Mouse (Mus musculus): ENCODE data around the gene Setd6. TPM values are rescaled to one million over a fixed set of nuclear protein-coding genes. Genes with fewer than 3 reads are reported as not detected.

Gene Setd6
- total RNA-seq, 2 experiments from 2014 or later = 8.1 to 12.6 TPM

DNA sequence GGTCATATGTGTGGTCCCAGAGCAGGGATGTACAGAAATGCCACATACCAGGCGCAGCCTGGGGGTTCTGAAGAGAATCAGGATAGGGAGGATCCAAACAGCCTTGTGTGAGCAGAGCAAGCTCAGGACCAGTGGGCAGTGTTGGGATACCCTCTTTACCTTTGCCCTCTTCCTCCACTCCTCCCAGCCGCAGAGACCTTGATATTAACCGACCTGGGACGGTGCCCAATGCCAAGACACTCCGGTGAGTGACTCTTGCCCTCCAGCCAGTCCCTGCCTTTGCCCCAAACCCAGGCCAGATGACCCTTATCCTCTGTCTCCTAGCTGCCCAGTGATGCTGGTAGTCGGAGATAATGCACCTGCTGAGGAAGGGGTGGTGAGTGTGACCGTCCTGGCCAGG is 6.1 kb upstream of the Setd6 start:
- DNase-seq = no peak

- DNase-seq = no peak
These were observed 4.7 kb upstream of the Setd6 start for GRCm38 (mm10) chr8:95711029-95711428.

- DNase-seq = no peak
These were observed 3.3 kb upstream of the Setd6 start for GRCm38 (mm10) chr8:95712395-95712794.

DNA sequence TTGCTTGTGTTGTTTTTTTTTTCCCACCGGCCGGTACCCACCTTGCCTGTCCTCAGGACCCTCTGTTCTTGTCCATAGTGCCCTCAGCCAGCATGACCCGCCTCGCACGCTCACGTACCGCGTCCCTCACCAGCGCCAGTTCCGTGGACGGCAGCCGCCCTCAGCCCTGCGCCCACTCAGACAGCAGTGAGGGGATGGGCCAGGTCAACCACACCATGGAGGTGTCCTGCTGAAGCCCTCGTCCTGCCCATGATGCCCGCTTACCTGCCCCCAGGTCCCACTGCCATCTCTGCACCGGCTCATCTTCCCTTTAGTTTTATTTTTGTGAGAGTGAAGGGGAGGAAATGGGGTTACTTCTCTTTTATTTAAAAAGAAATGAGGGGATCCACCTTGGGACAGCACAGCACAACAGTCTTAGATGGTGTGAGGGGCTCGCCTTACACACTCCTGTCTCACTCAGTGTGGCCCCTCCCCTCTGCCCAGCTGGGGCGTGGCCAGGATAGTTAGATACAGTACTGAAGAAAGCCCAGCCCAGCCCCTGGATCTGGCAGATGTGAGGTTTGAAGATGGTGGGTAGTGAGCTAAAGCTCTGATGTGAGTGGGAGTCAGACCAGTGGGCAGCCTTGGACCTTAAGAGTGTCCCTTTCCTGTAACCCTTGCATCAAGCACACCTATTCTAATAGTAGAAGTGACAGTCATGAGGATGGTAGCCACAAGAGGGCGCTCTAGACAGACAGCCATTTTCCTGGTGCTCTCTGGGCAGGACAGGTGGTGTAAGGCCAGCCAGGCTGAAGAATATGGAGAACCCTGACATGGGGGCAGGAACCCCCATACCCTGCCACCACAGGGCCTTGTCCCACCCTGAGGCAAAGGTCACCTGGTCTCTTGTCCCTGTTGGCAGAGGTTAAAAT is 2.3 kb upstream of the Setd6 start:
- peak; percentile 68 for DNase-seq

GRCm38 (mm10) chr8:95714367-95714766 is 1.3 kb upstream of the Setd6 start:
- DNase-seq = no peak

DNA sequence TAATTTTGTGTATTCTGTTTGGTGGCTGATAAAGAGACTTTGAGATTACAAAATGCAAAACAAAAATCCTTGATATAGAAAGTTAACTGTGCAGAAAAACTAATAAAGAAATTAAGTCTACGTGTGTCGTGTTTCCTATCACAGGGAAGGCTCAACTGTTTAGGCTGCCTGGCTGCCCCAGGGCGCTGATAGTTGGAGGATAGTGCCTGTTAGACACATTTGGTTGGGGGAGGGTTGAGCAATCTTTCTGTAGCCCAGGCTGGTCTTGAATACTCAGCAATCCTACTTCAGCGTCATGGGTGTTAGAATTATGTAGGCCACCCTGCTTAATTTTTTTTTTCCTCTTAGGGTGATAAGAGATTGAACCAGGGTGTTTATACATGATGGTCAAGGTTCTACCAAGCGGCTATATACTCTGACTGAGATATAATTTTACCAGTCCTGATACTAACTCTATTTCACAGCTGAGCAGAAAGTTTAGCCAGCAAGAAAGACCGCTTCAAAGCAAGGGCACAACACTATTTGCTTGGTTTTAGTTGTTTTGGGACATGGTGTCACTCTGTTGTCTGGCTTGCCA is 756 bp upstream of the Setd6 start:
- no peak for DNase-seq

DNA sequence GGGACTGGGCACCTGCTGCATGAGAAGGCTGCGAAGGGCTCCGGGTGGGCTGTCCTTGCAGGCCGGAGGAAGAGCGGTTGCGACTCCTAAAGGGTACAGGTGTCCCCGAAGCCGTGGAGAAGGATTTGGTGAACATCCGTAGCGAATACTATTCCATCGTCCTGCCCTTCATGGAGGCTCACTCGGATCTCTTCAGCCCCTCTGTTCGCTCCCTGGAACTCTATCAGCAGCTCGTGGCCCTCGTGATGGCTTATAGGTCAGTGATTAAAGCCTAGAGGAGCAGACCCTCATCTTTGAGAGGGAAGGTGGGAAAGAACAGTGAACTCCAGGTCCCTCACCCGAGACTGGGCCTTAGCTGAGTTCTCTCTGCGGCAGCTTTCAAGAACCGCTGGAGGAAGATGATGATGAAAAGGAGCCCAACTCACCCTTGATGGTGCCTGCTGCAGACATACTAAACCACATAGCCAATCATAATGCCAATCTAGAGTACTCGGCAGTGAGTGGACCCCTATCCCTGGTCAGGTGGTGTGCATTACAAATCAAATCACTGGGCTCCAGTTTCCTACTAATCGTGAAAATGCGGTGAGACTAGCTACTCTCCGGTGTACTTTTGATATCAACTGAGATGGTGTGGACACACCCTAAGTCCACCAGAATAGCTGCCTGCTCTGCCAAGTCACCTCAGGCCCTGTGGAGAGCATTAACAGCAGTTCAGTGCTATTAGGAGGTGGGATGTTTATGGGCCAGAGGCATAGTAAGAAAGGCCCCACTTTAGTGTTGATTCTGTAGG is 1.1 kb downstream of the Setd6 start:
- no peak for DNase-seq

DNA sequence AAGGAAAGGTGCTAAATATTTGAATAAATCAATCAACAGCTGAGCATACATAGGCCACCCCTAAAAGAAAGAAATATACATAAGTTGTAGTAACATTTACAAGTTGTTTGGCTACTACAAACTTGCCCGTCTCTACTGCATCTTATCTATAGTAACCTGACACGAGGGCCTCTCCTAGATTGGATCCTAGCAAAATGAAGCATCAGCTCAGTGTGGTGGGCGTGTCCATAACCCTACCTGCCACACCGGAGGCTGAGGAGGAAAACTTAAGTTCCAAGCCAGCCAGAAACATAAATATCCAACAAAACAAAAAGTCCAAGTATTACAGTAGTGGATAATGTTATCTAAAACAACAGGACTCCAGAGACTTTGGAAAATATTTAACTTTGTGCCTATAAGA is 11.9 kb downstream of the Setd6 start:
- no peak for DNase-seq

DNA sequence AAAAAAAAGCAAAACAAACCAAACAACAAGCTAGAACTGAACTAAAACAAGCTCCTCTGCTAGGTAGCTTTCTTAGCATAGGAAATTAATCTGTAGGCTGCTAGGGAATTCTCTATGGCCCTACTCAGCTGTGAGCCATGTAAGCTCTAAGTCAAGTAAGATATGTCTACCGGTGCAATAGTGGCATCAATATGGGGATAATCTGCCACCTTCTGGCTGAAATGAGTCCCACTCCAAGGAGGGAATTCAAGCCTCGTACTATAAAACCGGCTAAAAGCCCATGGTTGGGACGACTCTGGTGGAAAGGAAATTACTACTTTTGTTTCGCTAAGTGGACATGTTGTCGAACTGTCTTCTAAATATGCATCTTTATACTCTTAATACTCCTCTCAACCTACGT is 22.9 kb downstream of the Setd6 start:
- DNase-seq = no peak

DNA sequence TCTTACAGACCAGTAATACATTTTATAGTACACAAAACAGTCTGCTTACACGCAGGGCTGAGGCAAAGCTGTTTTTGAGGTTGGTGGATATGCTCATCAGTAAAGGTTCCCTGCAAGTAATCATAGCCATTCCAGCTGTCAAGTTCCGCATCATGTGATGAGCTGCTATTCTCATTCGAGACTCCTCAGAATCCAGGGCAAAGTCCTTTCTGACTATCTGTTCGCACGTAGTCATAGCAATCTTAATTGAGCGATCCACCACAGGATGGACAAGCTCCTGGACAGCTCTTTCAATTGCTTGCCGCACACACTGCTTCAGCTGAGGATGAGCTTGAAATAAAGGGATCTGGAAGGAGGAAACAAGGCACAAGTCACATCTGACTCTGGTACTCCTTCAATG is 26.1 kb downstream of the Setd6 start:
- DNase-seq = no peak

DNA sequence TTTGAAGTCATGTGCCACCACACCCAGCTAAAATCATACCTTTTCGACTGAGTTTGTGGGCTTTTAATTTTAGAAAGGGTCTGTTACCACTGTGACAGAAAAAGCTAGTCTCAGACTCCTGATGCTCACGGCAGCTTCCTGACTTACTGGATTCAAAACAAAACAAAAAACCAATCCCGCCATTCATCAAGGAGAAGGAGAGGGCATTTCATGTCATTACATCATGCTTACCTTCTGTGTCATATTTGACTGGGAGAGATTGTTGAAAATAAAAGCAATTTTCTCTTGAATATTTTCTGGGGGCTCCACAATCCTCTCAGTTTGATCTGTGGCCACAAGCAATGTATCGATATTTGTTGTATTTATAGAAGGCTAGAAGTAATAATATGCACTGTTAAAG is 32.3 kb downstream of the Setd6 start:
- DNase-seq = no peak

DNA sequence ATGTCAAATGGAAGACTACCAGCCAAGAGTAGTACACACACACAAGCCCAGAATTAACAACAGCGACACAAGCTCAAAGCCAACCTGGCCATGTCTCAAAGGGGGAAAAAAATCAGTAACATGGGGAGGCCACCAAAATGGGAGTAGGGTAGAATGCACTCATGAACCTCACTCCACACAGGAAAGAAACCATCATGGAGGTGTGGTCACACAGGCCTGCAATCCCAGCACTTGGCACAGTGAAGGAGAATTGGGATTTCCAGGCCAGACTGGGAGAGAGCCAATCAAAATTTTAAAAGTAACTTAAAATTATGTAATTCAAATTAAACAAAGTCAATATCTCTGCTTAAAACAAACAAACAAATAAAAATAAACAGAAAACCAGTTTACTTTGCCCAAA is 36.2 kb downstream of the Setd6 start:
- DNase-seq = no peak

- no peak for DNase-seq
These were observed 44.6 kb downstream of the Setd6 start for GRCm38 (mm10) chr8:95760323-95760722.

- DNase-seq = no peak
These were observed 48.5 kb downstream of the Setd6 start for GRCm38 (mm10) chr8:95764133-95764532.

Small RNA genes within 50 kb of the gene (microRNA-seq; reads per million reads assigned to microRNA genes)
- gene Mir7073 = 1.0 to 2.9 reads per million in 2 experiments

Other genes with a start within 250 kb of the Setd6 start
- 10 to 100 TPM; 29.6 to 38.2 TPM for gene Csnk2a2, start 225.8 kb upstream of the Setd6 start, total RNA-seq (2021)
- gene Ccdc113, start 181.8 kb upstream of the Setd6 start, total RNA-seq (2021) = under 1 TPM; 0.23 to 0.34 TPM
- not detected for gene Prss54, start 139.5 kb upstream of the Setd6 start, total RNA-seq (2021)
- gene Gins3, start 82.4 kb upstream of the Setd6 start, total RNA-seq (2021) = 1 to 10 TPM; 1.1 to 2.1 TPM
- 10 to 100 TPM in 1 of 2 experiments, 1 to 10 TPM in 1; 8.9 to 12.8 TPM for gene Ndrg4, start 38.9 kb upstream of the Setd6 start, total RNA-seq (2021)
- gene Cnot1, start 91.6 kb downstream of the Setd6 start, total RNA-seq (2021) = 10 to 100 TPM; 70.8 to 94.6 TPM
- gene Sap18b, start 109.5 kb downstream of the Setd6 start, total RNA-seq (2021) = 10 to 100 TPM; 96.4 to 97.1 TPM
- 1 to 10 TPM; 5.8 to 7.9 TPM for gene Slc38a7, start 137.7 kb downstream of the Setd6 start, total RNA-seq (2021)
- 100 to 1,000 TPM; 271 to 301 TPM for gene Got2, start 172.7 kb downstream of the Setd6 start, total RNA-seq (2021)

Data from gastrocnemius, postnatal 10 days (tissue).